Mouse (Mus musculus) ES-E14 (cell line): ENCODE data around the gene Lrrc47. TPM values are rescaled to one million over a fixed set of nuclear protein-coding genes. Genes with fewer than 3 reads are reported as not detected.

ENCODE experiments used
- DNase-seq: peaks from one replicate; pipeline ENCODE4 v3.0.0-alpha.2; 2013; ENCODE audit warnings: low read depth, low spot score
- H3K27ac ChIP-seq: 2 replicates; pipeline ENCODE4 v1.5.1; 2012; ENCODE audit warnings: low read depth, mild to moderate bottlenecking, low read length, moderate library complexity, mixed read lengths; ENCODE audit not compliant: poor library complexity, insufficient read depth, severe bottlenecking
- H3K36me3 ChIP-seq: 2 replicates; pipeline ENCODE4 v1.6.1; 2012; ENCODE audit warnings: mild to moderate bottlenecking, low read length, moderate library complexity, mixed read lengths; ENCODE audit not compliant: control insufficient read depth, poor library complexity, insufficient read depth, severe bottlenecking
- H3K4me1 ChIP-seq, 2 experiments: fragments of 150-350 bp in 1 of 2; sonication (generic) in 1 of 2; 2 replicates each; pipeline ENCODE4 v1.6.1; 2012; ENCODE audit warnings: low read length in 2 of 2, mild to moderate bottlenecking in 1 of 2, mixed read lengths in 1 of 2; ENCODE audit not compliant: control insufficient read depth in 2 of 2, insufficient read depth in 2 of 2, poor library complexity in 1 of 2
- H3K4me3 ChIP-seq, 2 experiments: fragments of 150-350 bp in 1 of 2; sonication (generic) in 1 of 2; 2 replicates each; pipeline ENCODE4 v1.5.1; 2012; ENCODE audit warnings: low read length in 2 of 2, low read depth in 1 of 2, mild to moderate bottlenecking in 1 of 2, mixed read lengths in 1 of 2; ENCODE audit not compliant: insufficient read depth in 1 of 2, poor library complexity in 1 of 2, severe bottlenecking in 1 of 2
- H3K9ac ChIP-seq: 2 replicates; pipeline ENCODE4 v1.6.1; 2012; ENCODE audit warnings: low read depth, mild to moderate bottlenecking, low read length, mixed read lengths; ENCODE audit not compliant: poor library complexity, insufficient read depth, severe bottlenecking
- H3K9me3 ChIP-seq: fragments of 150-350 bp; sonication (generic); 2 replicates; pipeline ENCODE4 v1.6.1; 2012; ENCODE audit warnings: low read depth, mild to moderate bottlenecking, low read length; ENCODE audit not compliant: control insufficient read depth, insufficient read depth
- CHD2 ChIP-seq: IDR thresholded peaks from 2 replicates; pipeline ENCODE4 v1.6.1; 2014; ENCODE audit warnings: mild to moderate bottlenecking, low read depth, low read length, inconsistent platforms
- HCFC1 ChIP-seq: IDR thresholded peaks from 2 replicates; pipeline ENCODE4 v1.6.1; 2012; ENCODE audit warnings: low read length, inconsistent platforms, borderline replicate concordance; ENCODE audit not compliant: insufficient read depth
- MAFK ChIP-seq: IDR thresholded peaks from 2 replicates; pipeline ENCODE4 v1.6.1; 2014; ENCODE audit warnings: mild to moderate bottlenecking, low read depth, low read length, inconsistent platforms; ENCODE audit not compliant: insufficient read depth
- ZC3H11A ChIP-seq: IDR thresholded peaks from 2 replicates; pipeline ENCODE4 v1.6.1; 2012; ENCODE audit warnings: low read depth, mild to moderate bottlenecking, inconsistent platforms, low read length, borderline replicate concordance
- ZNF384 ChIP-seq: IDR thresholded peaks from 2 replicates; pipeline ENCODE4 v1.6.1; 2012; ENCODE audit warnings: low read depth, low read length, inconsistent platforms
- in situ Hi-C, 2 experiments: fragments of 600-800 bp; cut with MboI; formaldehyde crosslinking; loops; one replicate each; pipeline ENCODE4 v1.15.1; 2025; ENCODE audit warnings: low sequenced_read_pairs in 2 of 2, inconsistent platforms in 1 of 2; ENCODE audit not compliant: unreplicated experiment in 2 of 2
- total RNA-seq: library from RNA; depleted of rRNA; stranded (reverse); fragments of 300-350 nt; gene quantifications from 2 replicates; pipeline ENCODE4 v1.2.3, GENCODE M21; 2012

Lrrc47 gene
- total RNA-seq, 1 experiment = 35.8 TPM

GRCm38 (mm10) chr4:153974431-153975291, 36.9 kb upstream of the Lrrc47 start, which contains the start of the genes Dffb and Cep104:
Dffb (minus strand) TSS chr4:153975126.
Cep104 (plus strand) TSS chr4:153975194.
- peak within 1 kb of the TSS; percentile 92 for H3K9ac ChIP-seq
- in situ Hi-C loops = no loop called here
- H3K4me3 ChIP-seq = peak within 1 kb of the TSS; percentile 80 to 97
- peaks cover 2% of the 10 kb centered on the region; the same call in 1 of the 2 replicates for H3K36me3 ChIP-seq
- H3K4me1 ChIP-seq = no peaks in the 10 kb centered on the region
- no peaks in the 10 kb centered on the region for H3K9me3 ChIP-seq
- DNase-seq = peak; percentile 80
- peak; percentile 93 for TF ChIP-seq HCFC1
- 0 out of 2 replicates have a peak, but pooled peaks have one; percentile 22 for TF ChIP-seq CHD2
- TF ChIP-seq MAFK = no peak
- H3K27ac ChIP-seq = no peak within 1 kb of the TSS

- in situ Hi-C loops = no loop called here
- peak overlapping the region; percentile 80 to 97 for H3K4me3 ChIP-seq
- peak overlapping the region; percentile 73 for H3K9ac ChIP-seq
- H3K4me1 ChIP-seq = no peaks in the 10 kb centered on the region
- H3K27ac ChIP-seq = no peak overlapping the region
- peaks cover 7% of the 10 kb centered on the region for H3K36me3 ChIP-seq
- no peak for DNase-seq
- TF ChIP-seq ZC3H11A (no peak), ZNF384 (no peak), HCFC1 (no peak), MAFK (no peak), CHD2 (no peak)
- no peaks in the 10 kb centered on the region for H3K9me3 ChIP-seq
Observed at GRCm38 (mm10) chr4:153975292-153975662, 36.3 kb upstream of the Lrrc47 start.

GRCm38 (mm10) chr4:153975768-153976167, 35.8 kb upstream of the Lrrc47 start:
- 0 out of 2 replicates have a peak overlapping the region, but pooled peaks have one; percentile 3 for H3K9ac ChIP-seq
- H3K27ac ChIP-seq = no peak overlapping the region
- H3K4me3 ChIP-seq = peak overlapping the region; percentile 80 to 97; a peak in 3 of 4 replicates
- no peaks in the 10 kb centered on the region for H3K9me3 ChIP-seq
- DNase-seq = no peak
- in situ Hi-C loops = no loop called here
- no peaks in the 10 kb centered on the region for H3K4me1 ChIP-seq
- peaks cover 7% of the 10 kb centered on the region for H3K36me3 ChIP-seq
- TF ChIP-seq CHD2 = no peak
- no peak for TF ChIP-seq ZNF384
- no peak for TF ChIP-seq ZC3H11A
- no peak for TF ChIP-seq HCFC1
- TF ChIP-seq MAFK = no peak

DNA sequence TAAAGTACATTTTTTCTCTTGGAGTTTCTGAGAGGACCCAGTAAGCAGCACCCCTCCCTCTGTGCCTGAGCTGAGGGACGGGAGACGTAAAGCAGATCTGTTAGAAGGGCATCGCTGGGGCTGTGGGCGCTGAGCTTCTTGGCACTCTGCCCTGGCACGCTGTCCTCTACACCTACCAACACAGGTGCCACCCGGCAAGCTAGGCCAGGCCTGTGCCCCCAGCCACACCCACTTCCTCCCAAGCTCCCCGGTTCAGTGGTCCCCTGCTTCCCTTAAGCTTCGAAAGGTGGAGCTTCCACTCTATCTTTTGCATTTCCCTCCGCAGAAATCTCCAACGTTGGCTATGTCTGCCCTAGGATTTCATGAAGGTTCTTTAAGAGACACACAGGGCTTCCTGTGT, 32.3 kb upstream of the Lrrc47 start:
- Histone ChIP-seq H3K27ac (no peak overlapping the region), H3K9me3 (no peaks in the 10 kb centered on the region), H3K4me3 (no peak overlapping the region), H3K4me1 (no peaks in the 10 kb centered on the region), H3K36me3 (peaks cover 18% of the 10 kb centered on the region), H3K9ac (no peak overlapping the region)
- in situ Hi-C loops = no loop called here
- no peak for DNase-seq
- TF ChIP-seq HCFC1 (no peak), CHD2 (no peak), ZNF384 (no peak), ZC3H11A (no peak), MAFK (no peak)
